Mouse (Mus musculus): ENCODE results near the gene Mob3c.

GRCm38 (mm10) chr4:115795360-115795759 is 32.5 kb upstream of the Mob3c start:
- TF ChIP-seq POLR2A (IDR thresholded peaks at IDR 0.05; ENCODE audit: control insufficient read depth, extremely low read depth, insufficient read depth, low read length, poor library complexity) (no peak), CTCF (IDR thresholded peaks at IDR 0.05; ENCODE audit: borderline replicate concordance, control insufficient read depth, extremely low read depth, insufficient read depth, low read length, poor library complexity) (no peak)

Measured in thymus, adult 2 months (tissue).